28 mouse cellular contexts compared by ENCODE assay signal in genomic region chr4:155611860-155612259, GRCm38 (mm10). TPM values are rescaled to one million over a fixed set of nuclear protein-coding genes. Genes with fewer than 3 reads are reported as not detected.
DNase-seq lines count a peak whose midpoint lies in the region; ATAC-seq and TF ChIP-seq lines count a peak whose summit lies in the region.
"Had no signal": no experiment of that assay in that cellular context is flagged by ENCODE, and none has a peak within 500 bp of the region (broad histone marks: within the 10 kb centered on the region; RNA-seq: fewer than 3 reads in every experiment).

No protein-coding gene starts in this region.

- H3K9me3 ChIP-seq in intestine, embryonic 15.5 days: no peaks in the 10 kb centered on the region
- H3K9me3 ChIP-seq in intestine, postnatal 0 days (ENCODE audit: control insufficient read depth): no peaks in the 10 kb centered on the region
- no peaks in the 10 kb centered on the region for H3K9me3 ChIP-seq in forebrain, embryonic 16.5 days (ENCODE audit: control insufficient read depth, low read length)
- H3K9me3 ChIP-seq: embryonic facial prominence, embryonic 10.5 days; embryonic facial prominence, embryonic 12.5 days; forebrain, embryonic 13.5 days; forebrain, embryonic 15.5 days; G1E had no signal

- TF ChIP-seq CTCF in intestine, postnatal 0 days (IDR thresholded peaks at IDR 0.05; ENCODE audit: low read depth): no peak

- no peaks in the 10 kb centered on the region for H3K4me1 ChIP-seq in intestine, embryonic 15.5 days (replicated peaks)
- no peaks in the 10 kb centered on the region for H3K4me1 ChIP-seq in intestine, postnatal 0 days (replicated peaks; ENCODE audit: control insufficient read depth, insufficient read depth, low read length)
- no peaks in the 10 kb centered on the region for H3K4me1 ChIP-seq in forebrain, embryonic 16.5 days (replicated peaks; ENCODE audit: control insufficient read depth, insufficient read depth, low read length)
- H3K4me1 ChIP-seq: embryonic facial prominence, embryonic 10.5 days; embryonic facial prominence, embryonic 12.5 days; forebrain, embryonic 13.5 days; forebrain, embryonic 15.5 days had no signal

- H3K4me3 ChIP-seq in intestine, embryonic 15.5 days (replicated peaks): no peak overlapping the region
- no peak overlapping the region for H3K4me3 ChIP-seq in intestine, postnatal 0 days (ENCODE audit: low read depth, low read length)
- H3K4me3 ChIP-seq in forebrain, embryonic 16.5 days (replicated peaks; ENCODE audit: low read length): no peak overlapping the region
- H3K4me3 ChIP-seq: embryonic facial prominence, embryonic 10.5 days; embryonic facial prominence, embryonic 12.5 days; forebrain, embryonic 13.5 days; forebrain, embryonic 15.5 days had no signal

- intact Hi-C loops in heart, postnatal 36 days (cut with DNase I): no loop called here

- peaks cover 31% of the 10 kb centered on the region for H3K36me3 ChIP-seq in intestine, embryonic 15.5 days
- peaks cover 26% of the 10 kb centered on the region for H3K36me3 ChIP-seq in intestine, postnatal 0 days (ENCODE audit: control insufficient read depth, insufficient read depth)
- peaks cover 28% of the 10 kb centered on the region for H3K36me3 ChIP-seq in forebrain, embryonic 16.5 days (ENCODE audit: control insufficient read depth, insufficient read depth)

- no peak overlapping the region for H3K4me2 ChIP-seq in intestine, embryonic 15.5 days (replicated peaks)
- no peak overlapping the region for H3K4me2 ChIP-seq in intestine, postnatal 0 days (replicated peaks; ENCODE audit: low read depth)
- H3K4me2 ChIP-seq in forebrain, embryonic 16.5 days (ENCODE audit: low read length): no peak overlapping the region
- H3K4me2 ChIP-seq: embryonic facial prominence, embryonic 12.5 days; forebrain, embryonic 13.5 days; forebrain, embryonic 15.5 days had no signal

- ATAC-seq in intestine, embryonic 15.5 days: peak; percentile 73
- ATAC-seq in intestine, postnatal 0 days: peak; percentile 58
- ATAC-seq in forebrain, embryonic 16.5 days: no peak
- ATAC-seq: activated CD4-positive, CD25-positive, alpha-beta regulatory T cell, adult 4 months; CD4-positive, CD25-positive, alpha-beta regulatory T cell, adult 4 months; forebrain, embryonic 13.5 days; forebrain, embryonic 15.5 days; Patski had no signal

- WGBS in intestine, embryonic 15.5 days: 91% methylated on average over 3 of the region's 3 CpGs
- 55% methylated on average over 3 of the region's 3 CpGs for WGBS in intestine, postnatal 0 days
- 93% methylated on average over 3 of the region's 3 CpGs for WGBS in forebrain, embryonic 16.5 days

- H3K27ac ChIP-seq in intestine, embryonic 15.5 days: 0 out of 2 replicates have a peak overlapping the region, but pooled peaks have one; percentile 17
- H3K27ac ChIP-seq in intestine, postnatal 0 days (ENCODE audit: low read depth, low read length): peak overlapping the region; percentile 68
- H3K27ac ChIP-seq in forebrain, embryonic 16.5 days (ENCODE audit: low read length): no peak overlapping the region
- H3K27ac ChIP-seq: embryonic facial prominence, embryonic 10.5 days; embryonic facial prominence, embryonic 12.5 days; forebrain, embryonic 13.5 days; forebrain, embryonic 15.5 days had no signal

- peak; percentile 51 for DNase-seq in heart, adult 11 months
- no peak for DNase-seq in heart, postnatal 36 days
- no peak for DNase-seq in left cerebral cortex, adult 18-20 months (ENCODE audit: low spot score in 2 of 2)
- DNase-seq: adrenal gland, adult 8-10 months; adrenal gland, postnatal 14 days; adrenal gland, postnatal 36 days; B cell, adult 2 months; cerebellum, adult 11-12 months; cerebellum, adult 2 months; cerebellum, adult 9-10 months; cerebellum, postnatal 10 days; cerebellum, postnatal 25 days had no signal

- no peaks in the 10 kb centered on the region for H3K27me3 ChIP-seq in intestine, embryonic 15.5 days (replicated peaks)
- no peaks in the 10 kb centered on the region for H3K27me3 ChIP-seq in intestine, postnatal 0 days (replicated peaks; ENCODE audit: control insufficient read depth, insufficient read depth, low read length)
- H3K27me3 ChIP-seq in forebrain, embryonic 16.5 days (replicated peaks; ENCODE audit: control insufficient read depth, insufficient read depth, low read length): no peaks in the 10 kb centered on the region
- H3K27me3 ChIP-seq: CH12.LX; embryonic facial prominence, embryonic 12.5 days; forebrain, embryonic 13.5 days; forebrain, embryonic 15.5 days; Patski had no signal

- no peak overlapping the region for H3K9ac ChIP-seq in intestine, embryonic 15.5 days
- H3K9ac ChIP-seq in intestine, postnatal 0 days (ENCODE audit: low read depth, low read length): no peak overlapping the region
- H3K9ac ChIP-seq in forebrain, embryonic 16.5 days (replicated peaks; ENCODE audit: low read depth, low read length): no peak overlapping the region
- H3K9ac ChIP-seq: embryonic facial prominence, embryonic 12.5 days; forebrain, embryonic 13.5 days; forebrain, embryonic 15.5 days had no signal

RNA-seq across cellular contexts. Expression of gene Slc35e2, which starts 10.6 kb away (rescaled TPM):
- total RNA-seq in heart, postnatal 36 days (2021): 1 to 10 TPM; 6.7 to 8.1 TPM
- polyA plus RNA-seq in intestine, embryonic 15.5 days (2015; fragmentation: Nextera tagmentation; extraction: Ambion mirVana): 7.0 and 7.2 TPM in 2 replicates
- polyA plus RNA-seq in intestine, postnatal 0 days (2015; fragmentation: Nextera tagmentation; extraction: Ambion mirVana): 5.1 and 6.1 TPM in 2 replicates
- total RNA-seq in left cerebral cortex, adult 18-20 months (2021): 10 to 100 TPM; 47.2 to 48.9 TPM
- polyA plus RNA-seq in forebrain, embryonic 16.5 days (2015; fragmentation: Nextera tagmentation; extraction: Ambion mirVana): 12.0 and 12.9 TPM in 2 replicates

RNA-seq across cellular contexts. Expression of gene Cdk11b, which starts 12.8 kb away (rescaled TPM):
- 10 to 100 TPM; 32.1 to 34.2 TPM for total RNA-seq in heart, postnatal 36 days (2021)
- 50.2 and 53.9 TPM in 2 replicates for polyA plus RNA-seq in intestine, embryonic 15.5 days (2015; fragmentation: Nextera tagmentation; extraction: Ambion mirVana)
- 60.3 and 73.0 TPM in 2 replicates for polyA plus RNA-seq in intestine, postnatal 0 days (2015; fragmentation: Nextera tagmentation; extraction: Ambion mirVana)
- total RNA-seq in left cerebral cortex, adult 18-20 months (2021): 10 to 100 TPM; 47.1 to 49.4 TPM
- polyA plus RNA-seq in forebrain, embryonic 16.5 days (2015; fragmentation: Nextera tagmentation; extraction: Ambion mirVana): 62.4 and 65.2 TPM in 2 replicates

RNA-seq across cellular contexts. Expression of gene Gm10563, which starts 33.3 kb away (rescaled TPM):
- not detected for total RNA-seq in heart, postnatal 36 days (2021)
- not detected in 2 replicates for polyA plus RNA-seq in intestine, embryonic 15.5 days (2015; fragmentation: Nextera tagmentation; extraction: Ambion mirVana)
- not detected in 2 replicates for polyA plus RNA-seq in intestine, postnatal 0 days (2015; fragmentation: Nextera tagmentation; extraction: Ambion mirVana)
- total RNA-seq in left cerebral cortex, adult 18-20 months (2021): not detected
- not detected in 2 replicates for polyA plus RNA-seq in forebrain, embryonic 16.5 days (2015; fragmentation: Nextera tagmentation; extraction: Ambion mirVana)
- total RNA-seq: adrenal gland, adult 18-20 months; adrenal gland, adult 8-10 months; adrenal gland, postnatal 14 days; adrenal gland, postnatal 36 days; CH12.LX; G1E had no signal
- polyA plus RNA-seq: activated CD4-positive, CD25-positive, alpha-beta regulatory T cell, adult 4 months; CD4-positive, CD25-positive, alpha-beta regulatory T cell, adult 4 months; cerebellum, adult 2 months; cortical plate, adult 2 months; embryonic facial prominence, embryonic 10.5 days; embryonic facial prominence, embryonic 12.5 days; embryonic facial prominence, embryonic 14.5 days; forebrain, embryonic 11.5 days; forebrain, embryonic 13.5 days; forebrain, embryonic 15.5 days; G1E; Patski had no signal

RNA-seq across cellular contexts. Expression of gene Mmp23, which starts 41.3 kb away (rescaled TPM):
- total RNA-seq in heart, postnatal 36 days (2021): 10 to 100 TPM in 1 of 2 experiments, 1 to 10 TPM in 1; 9.3 to 10.5 TPM
- 36.8 and 38.0 TPM in 2 replicates for polyA plus RNA-seq in intestine, embryonic 15.5 days (2015; fragmentation: Nextera tagmentation; extraction: Ambion mirVana)
- polyA plus RNA-seq in intestine, postnatal 0 days (2015; fragmentation: Nextera tagmentation; extraction: Ambion mirVana): 31.3 and 37.0 TPM in 2 replicates
- total RNA-seq in left cerebral cortex, adult 18-20 months (2021): 1 to 10 TPM; 2.4 to 4.6 TPM
- polyA plus RNA-seq in forebrain, embryonic 16.5 days (2015; fragmentation: Nextera tagmentation; extraction: Ambion mirVana): 3.0 and 3.2 TPM in 2 replicates
- polyA plus RNA-seq: activated CD4-positive, CD25-positive, alpha-beta regulatory T cell, adult 4 months; CD4-positive, CD25-positive, alpha-beta regulatory T cell, adult 4 months had no signal

RNA-seq across cellular contexts. Expression of gene Nadk, which starts 49.7 kb away (rescaled TPM):
- 10 to 100 TPM; 26.2 to 28.1 TPM for total RNA-seq in heart, postnatal 36 days (2021)
- 91.6 and 93.4 TPM in 2 replicates for polyA plus RNA-seq in intestine, embryonic 15.5 days (2015; fragmentation: Nextera tagmentation; extraction: Ambion mirVana)
- polyA plus RNA-seq in intestine, postnatal 0 days (2015; fragmentation: Nextera tagmentation; extraction: Ambion mirVana): 46.7 and 49.2 TPM in 2 replicates
- total RNA-seq in left cerebral cortex, adult 18-20 months (2021): 10 to 100 TPM; 57.5 to 57.7 TPM
- 113 and 120 TPM in 2 replicates for polyA plus RNA-seq in forebrain, embryonic 16.5 days (2015; fragmentation: Nextera tagmentation; extraction: Ambion mirVana)
